Comparison of ENCODE assay signal across 8 mouse cellular contexts in the genomic region with DNA sequence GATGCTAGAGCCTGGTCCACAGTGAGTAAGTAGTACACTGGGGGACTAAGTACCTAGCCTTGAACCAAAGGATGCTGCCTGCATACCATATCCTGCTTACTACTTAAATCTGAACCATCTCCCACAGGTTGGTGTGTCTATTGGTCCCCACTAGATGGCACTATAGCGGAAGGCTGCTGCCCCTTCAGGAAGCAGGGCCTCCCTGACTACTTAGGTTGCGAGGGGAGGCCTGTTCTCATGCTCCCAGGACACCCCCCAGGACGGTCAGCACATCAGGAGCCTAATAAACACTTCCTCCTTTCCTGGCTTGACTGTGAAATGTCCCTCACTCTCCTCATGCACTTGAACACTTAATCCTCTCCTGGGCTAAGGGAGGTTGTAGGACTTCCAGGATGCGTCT. TPM values are rescaled to one million over a fixed set of nuclear protein-coding genes. Genes with fewer than 3 reads are reported as not detected.
DNase-seq lines count a peak whose midpoint lies in the region; ATAC-seq lines count a peak whose summit lies in the region.
"Had no signal": no experiment of that assay in that cellular context is flagged by ENCODE, and none has a peak within 500 bp of the region (broad histone marks: within the 10 kb centered on the region; RNA-seq: fewer than 3 reads in every experiment).

No protein-coding gene starts in this region.

- peak; percentile 61 to 72 for DNase-seq in layer of hippocampus, postnatal 14 days (ENCODE audit: low spot score in 2 of 2)
- DNase-seq in layer of hippocampus, postnatal 25 days (ENCODE audit: extremely low spot score in 1 of 2, low spot score in 1 of 2), result no peak
- DNase-seq in ES-CJ7 (ENCODE audit: low read depth, low spot score), result peak; percentile 76
- peak; percentile 55 to 69 for DNase-seq in adrenal gland, postnatal 36 days
- peak; percentile 70 for DNase-seq in forelimb bud, embryonic 11.5 days (ENCODE audit: low read depth, low spot score)
- no peak for DNase-seq in liver, embryonic 13.5 days
- peak; percentile 75 for DNase-seq in skeletal muscle tissue, adult 2 months (ENCODE audit: low read depth, low spot score)

- peaks cover 65% of the 10 kb centered on the region for H3K36me3 ChIP-seq in liver, embryonic 13.5 days

- ATAC-seq in liver, embryonic 13.5 days (ENCODE audit: low read depth), result 0 out of 2 replicates have a peak, but pooled peaks have one; percentile 11

- H3K9me3 ChIP-seq in liver, embryonic 13.5 days (replicated peaks), result no peaks in the 10 kb centered on the region
- H3K9me3 ChIP-seq: heart, embryonic 15.5 days had no signal

- peaks cover 30% of the 10 kb centered on the region for H3K27me3 ChIP-seq in liver, embryonic 13.5 days

- no peak overlapping the region for H3K4me3 ChIP-seq in liver, embryonic 13.5 days (replicated peaks)
- H3K4me3 ChIP-seq: heart, embryonic 15.5 days had no signal

- H3K4me2 ChIP-seq in liver, embryonic 13.5 days, result no peak overlapping the region
- H3K4me2 ChIP-seq: heart, embryonic 15.5 days had no signal

- H3K27ac ChIP-seq in liver, embryonic 13.5 days, result no peak overlapping the region
- H3K27ac ChIP-seq: heart, embryonic 15.5 days had no signal

- H3K4me1 ChIP-seq in liver, embryonic 13.5 days (replicated peaks), result peaks cover 11% of the 10 kb centered on the region

- H3K9ac ChIP-seq in liver, embryonic 13.5 days, result no peak overlapping the region
- H3K9ac ChIP-seq: heart, embryonic 15.5 days had no signal

- WGBS in liver, embryonic 13.5 days (ENCODE audit: insufficient replicate concordance), result 38% methylated on average over 4 of the region's 4 CpGs

RNA-seq across cellular contexts. Expression of a gene that starts 4.0 kb away (rescaled TPM):
- total RNA-seq in layer of hippocampus, postnatal 14 days (2021), result 100 to 1,000 TPM; 430 to 445 TPM
- total RNA-seq in layer of hippocampus, postnatal 25 days (2021), result 100 to 1,000 TPM; 548 to 608 TPM
- 10 to 100 TPM; 16.5 to 16.7 TPM for total RNA-seq in adrenal gland, postnatal 36 days (2021)
- polyA plus RNA-seq in liver, embryonic 13.5 days (2015; fragmentation: Nextera tagmentation; extraction: Ambion mirVana), result 0.42 and 0.60 TPM in 2 replicates

RNA-seq across cellular contexts. Expression of a gene that starts 15.8 kb away (rescaled TPM):
- total RNA-seq in layer of hippocampus, postnatal 14 days (2021), result 1 to 10 TPM; 2.8 to 3.1 TPM
- total RNA-seq in layer of hippocampus, postnatal 25 days (2021), result 1 to 10 TPM; 2.3 to 4.2 TPM
- under 1 TPM; 0.66 to 0.93 TPM for total RNA-seq in adrenal gland, postnatal 36 days (2021)
- polyA plus RNA-seq in liver, embryonic 13.5 days (2015; fragmentation: Nextera tagmentation; extraction: Ambion mirVana), result 45.7 and 45.8 TPM in 2 replicates

RNA-seq across cellular contexts. Expression of a gene that starts 24.9 kb away (rescaled TPM):
- total RNA-seq in layer of hippocampus, postnatal 14 days (2021), result 100 to 1,000 TPM; 123 to 134 TPM
- total RNA-seq in layer of hippocampus, postnatal 25 days (2021), result 100 to 1,000 TPM; 108 to 126 TPM
- total RNA-seq in adrenal gland, postnatal 36 days (2021), result 10 to 100 TPM; 36.7 to 59.1 TPM
- 9.3 and 10.7 TPM in 2 replicates for polyA plus RNA-seq in liver, embryonic 13.5 days (2015; fragmentation: Nextera tagmentation; extraction: Ambion mirVana)

RNA-seq across cellular contexts. Expression of a gene that starts 54.3 kb away (rescaled TPM):
- under 1 TPM; 0.55 to 0.72 TPM for total RNA-seq in layer of hippocampus, postnatal 14 days (2021)
- not detected for total RNA-seq in layer of hippocampus, postnatal 25 days (2021)
- total RNA-seq in adrenal gland, postnatal 36 days (2021), result 1 to 10 TPM; 1.5 to 2.3 TPM
- polyA plus RNA-seq in liver, embryonic 13.5 days (2015; fragmentation: Nextera tagmentation; extraction: Ambion mirVana), result 0.52 and 1.1 TPM in 2 replicates

Comparison
In these comparisons a context has a peak if more than half of its experiments do, and no peak if none do; other contexts are left out.
1. DNase-seq: peak in layer of hippocampus, postnatal 14 days (2 of 2), ES-CJ7 (single experiment), adrenal gland, postnatal 36 days (2 of 2), forelimb bud, embryonic 11.5 days (single experiment) and skeletal muscle tissue, adult 2 months (single experiment); none in layer of hippocampus, postnatal 25 days (0 of 2) and liver, embryonic 13.5 days (single experiment).
2. RNA of a gene that starts 4.0 kb away (total RNA-seq): 548 to 608 TPM in layer of hippocampus, postnatal 25 days and 430 to 445 TPM in layer of hippocampus, postnatal 14 days; 16.5 to 16.7 TPM in adrenal gland, postnatal 36 days; every median in the first group is over 10 times any median in the second.